Mouse (Mus musculus) hindbrain, postnatal 0 days (tissue): ENCODE measurements around the gene Zfand2b. TPM values are rescaled to one million over a fixed set of nuclear protein-coding genes. Genes with fewer than 3 reads are reported as not detected.

Experiments
- ATAC-seq: fragments of 200-750 bp; cut with Nextera tagmentation; 2 replicates; pipeline ENCODE4 v1.8.0; 2017; ENCODE audit warnings: mild to moderate bottlenecking, moderate TSS enrichment, moderate library complexity
- DNase-seq: peaks from one replicate; pipeline ENCODE4 v3.0.0-alpha.2; 2015; ENCODE audit warnings: low spot score
- H3K27ac ChIP-seq: fragments of 300-500 bp; sonication (generic); 2 replicates; pipeline ENCODE4 v1.5.1; 2014; ENCODE audit warnings: mild to moderate bottlenecking
- H3K27me3 ChIP-seq: fragments of 300-500 bp; sonication (generic); 2 replicates; pipeline ENCODE4 v1.6.1; 2014; ENCODE audit warnings: low read length, mixed read lengths; ENCODE audit not compliant: insufficient read depth
- H3K36me3 ChIP-seq: fragments of 300-500 bp; sonication (generic); 2 replicates; pipeline ENCODE4 v1.6.1; 2014; ENCODE audit warnings: low read length, mixed read lengths; ENCODE audit not compliant: insufficient read depth
- H3K4me1 ChIP-seq: fragments of 300-500 bp; sonication (generic); 2 replicates; pipeline ENCODE4 v1.6.1; 2014; ENCODE audit warnings: antibody characterized with exemption, low read length, mixed read lengths; ENCODE audit not compliant: insufficient read depth
- H3K4me2 ChIP-seq: fragments of 300-500 bp; sonication (generic); 2 replicates; pipeline ENCODE4 v1.6.1; 2014; ENCODE audit warnings: low read depth, mild to moderate bottlenecking, low read length, moderate library complexity, mixed read lengths
- H3K4me3 ChIP-seq: fragments of 300-500 bp; sonication (generic); 2 replicates; pipeline ENCODE4 v1.5.1; 2014; ENCODE audit warnings: low read length
- H3K9ac ChIP-seq: fragments of 300-500 bp; sonication (generic); replicated peaks from 2 replicates; pipeline ENCODE4 v1.6.1; 2014; ENCODE audit warnings: mild to moderate bottlenecking, low read length, moderate library complexity, mixed read lengths
- H3K9me3 ChIP-seq: fragments of 300-500 bp; sonication (generic); 2 replicates; pipeline ENCODE4 v1.6.1; 2016; ENCODE audit warnings: low read length, mixed read lengths
- CTCF ChIP-seq: IDR thresholded peaks from 2 replicates; pipeline ENCODE4 v1.5.1; 2016; ENCODE audit warnings: antibody characterized with exemption, control low read depth, low read depth
- WGBS: fragments of 180-500 bp; shearing (Covaris S2); extraction: QIAGEN DNeasy Blood & Tissue Kit; methylation state at CpG from one replicate; pipeline ENCODE4 v1.1.7; 2014; 5-methylcytosine and 5-hydroxymethylcytosine counted together
- polyA plus RNA-seq: library from polyadenylated mRNA; unstranded; fragments of >200 nt; fragmentation: Nextera tagmentation; extraction: Ambion mirVana; gene quantifications from 2 replicates; pipeline ENCODE4 v1.2.1, GENCODE M21; 2015
- total RNA-seq: library from RNA; depleted of rRNA; stranded (reverse); fragments of >200 nt; gene quantifications from 2 replicates; pipeline ENCODE4 v1.2.3, GENCODE M21; 2014

The Zfand2b gene
- total and polyA plus RNA-seq, 2 experiments from 2014 or later: 45.0 to 49.5 TPM

DNA sequence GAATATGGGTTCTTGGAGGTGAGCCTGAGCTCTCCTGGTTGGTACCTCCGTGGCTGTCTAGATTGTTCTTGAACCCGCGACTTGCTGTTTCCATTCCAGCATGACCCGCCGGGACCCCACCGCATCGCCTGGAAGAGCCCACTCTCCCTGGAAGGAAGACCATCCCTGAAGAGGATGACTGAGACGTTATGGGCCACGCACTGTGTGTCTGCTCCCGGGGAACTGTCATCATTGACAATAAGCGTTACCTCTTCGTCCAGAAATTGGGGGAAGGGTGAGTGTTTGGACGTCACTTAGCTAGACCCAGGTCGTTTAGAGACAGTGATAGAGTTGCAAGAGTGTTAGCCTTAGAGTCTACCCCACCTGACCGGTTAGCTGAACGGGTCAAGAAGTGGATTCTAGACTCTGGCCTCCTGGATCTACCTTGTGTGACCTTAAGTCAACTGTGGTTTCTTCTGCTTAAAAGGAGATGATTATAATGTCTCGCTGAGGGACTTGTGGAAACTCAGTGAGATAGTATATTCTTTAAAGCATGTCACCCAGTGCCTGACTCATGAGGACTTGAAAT is 42.8 kb downstream of the Zfand2b start:
- H3K4me1 ChIP-seq: peaks cover 20% of the 10 kb centered on the region
- no peak for ATAC-seq
- H3K27ac ChIP-seq: peak overlapping the region; percentile 65; the same call in 1 of the 2 replicates

DNA sequence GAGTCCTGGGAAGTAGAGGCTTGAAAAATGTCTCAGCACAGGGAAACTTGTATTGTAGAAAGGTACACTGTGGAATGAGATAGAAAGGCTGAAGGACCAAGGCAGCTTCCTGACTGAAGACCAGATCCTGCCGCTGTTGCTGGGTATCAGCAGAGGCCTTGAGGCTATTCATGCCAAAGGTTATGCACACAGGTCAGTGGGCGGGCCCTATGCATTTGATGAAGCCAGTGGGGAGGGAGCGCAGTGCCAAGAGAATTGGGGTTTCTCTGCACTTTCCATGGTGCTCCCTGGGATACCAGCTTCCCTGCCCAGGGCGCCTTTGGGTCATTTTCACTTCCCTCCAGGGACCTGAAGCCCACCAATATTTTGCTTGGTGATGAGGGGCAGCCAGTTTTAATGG is 44.1 kb downstream of the Zfand2b start:
- Histone ChIP-seq H3K9ac (no peak overlapping the region), H3K9me3 (no peaks in the 10 kb centered on the region), H3K27me3 (no peaks in the 10 kb centered on the region), H3K4me3 (no peak overlapping the region), H3K27ac (no peak overlapping the region), H3K4me1 (peaks cover 20% of the 10 kb centered on the region), H3K36me3 (peaks cover 28% of the 10 kb centered on the region), H3K4me2 (no peak overlapping the region)
- ATAC-seq (no peak), DNase-seq (no peak)
- WGBS: 80% methylated on average over 4 of the region's 4 CpGs
- TF ChIP-seq CTCF: no peak

More for the DNA sequence above, 42.8 kb downstream of the Zfand2b start:
- no peak for TF ChIP-seq CTCF
- peaks cover 28% of the 10 kb centered on the region for H3K36me3 ChIP-seq
- H3K4me2 ChIP-seq: peak overlapping the region; percentile 88
- 13% methylated on average over 17 of the region's 17 CpGs for WGBS
- H3K9ac ChIP-seq: peak overlapping the region; percentile 83
- DNase-seq: no peak
- H3K27me3 ChIP-seq: no peaks in the 10 kb centered on the region
- H3K4me3 ChIP-seq: peak overlapping the region; percentile 90
- H3K9me3 ChIP-seq: no peaks in the 10 kb centered on the region

DNA sequence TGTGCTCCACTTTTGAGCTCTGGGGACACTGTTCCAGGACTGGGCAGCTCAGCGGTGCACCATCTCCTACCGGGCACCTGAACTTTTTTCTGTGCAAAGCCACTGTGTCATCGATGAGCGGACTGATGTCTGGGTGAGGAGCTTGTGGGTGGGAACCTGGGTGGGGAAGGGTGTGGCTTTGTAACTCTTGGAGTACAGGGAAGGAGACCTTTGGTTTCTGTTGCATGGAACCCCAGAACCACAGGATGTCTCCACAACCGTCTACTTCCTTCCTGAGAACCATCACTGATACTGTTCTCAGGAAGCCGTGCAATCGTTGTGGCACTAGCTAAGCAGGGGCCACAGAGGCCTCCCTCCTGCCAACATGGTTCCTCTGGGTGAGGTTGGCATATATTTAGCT is 44.6 kb downstream of the Zfand2b start:
- no peaks in the 10 kb centered on the region for H3K9me3 ChIP-seq
- no peak for TF ChIP-seq CTCF
- no peak overlapping the region for H3K4me2 ChIP-seq
- peaks cover 28% of the 10 kb centered on the region for H3K36me3 ChIP-seq
- no peak overlapping the region for H3K9ac ChIP-seq
- WGBS: 93% methylated on average over 7 of the region's 7 CpGs
- no peaks in the 10 kb centered on the region for H3K27me3 ChIP-seq
- H3K4me1 ChIP-seq: peaks cover 20% of the 10 kb centered on the region
- ATAC-seq: no peak
- DNase-seq: no peak
- H3K4me3 ChIP-seq: no peak overlapping the region
- no peak overlapping the region for H3K27ac ChIP-seq

DNA sequence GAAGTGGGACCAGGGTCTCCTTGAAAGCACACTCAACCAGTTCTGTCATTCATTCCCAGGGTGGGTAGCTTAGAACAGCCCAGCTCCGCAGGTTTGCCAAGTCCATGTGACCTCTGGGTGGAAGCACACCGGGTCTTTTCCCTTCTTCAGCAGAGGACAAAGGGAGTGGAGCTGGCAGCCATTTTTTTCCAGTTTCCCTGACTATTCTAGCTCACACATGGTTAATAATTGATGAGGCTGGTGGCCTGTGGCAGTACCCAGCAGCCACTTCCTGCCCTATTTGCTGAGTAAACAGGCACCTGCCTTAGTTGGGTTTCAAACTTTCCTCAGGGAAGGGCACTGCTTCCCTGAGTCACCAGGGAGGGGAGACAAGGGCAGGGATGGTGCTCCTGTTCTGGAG is 46.0 kb downstream of the Zfand2b start:
- Histone ChIP-seq H3K27me3 (no peaks in the 10 kb centered on the region), H3K4me1 (peaks cover 12% of the 10 kb centered on the region), H3K9ac (no peak overlapping the region), H3K36me3 (peaks cover 28% of the 10 kb centered on the region), H3K9me3 (no peaks in the 10 kb centered on the region), H3K27ac (peak overlapping the region; percentile 48; the same call in 1 of the 2 replicates), H3K4me2 (no peak overlapping the region), H3K4me3 (no peak overlapping the region)
- no peak for ATAC-seq
- WGBS: 75% methylated on average over 2 of the region's 2 CpGs
- DNase-seq: peak; percentile 17
- no peak for TF ChIP-seq CTCF

DNA sequence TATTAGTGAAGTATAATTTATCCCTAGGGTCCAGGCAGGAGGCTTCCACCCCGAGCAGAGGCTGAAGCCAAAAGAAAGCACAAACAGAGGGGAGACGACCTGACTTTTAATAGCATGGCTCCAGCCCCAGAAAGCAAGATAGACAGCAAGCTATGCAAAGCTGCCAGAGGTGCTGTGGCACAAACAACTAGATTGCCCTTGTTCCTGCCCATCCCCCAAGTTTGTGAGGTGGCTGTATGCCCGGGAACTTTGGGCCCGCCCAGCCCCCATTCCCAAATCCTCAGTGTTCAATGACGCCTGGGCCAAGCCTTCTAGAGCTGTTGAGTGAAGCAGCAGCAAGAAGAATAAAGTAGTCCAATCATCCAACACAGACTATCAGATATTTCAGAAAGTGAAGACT is 46.4 kb downstream of the Zfand2b start:
- 60% methylated on average over 5 of the region's 5 CpGs for whole genome bisulfite sequencing
- peaks cover 28% of the 10 kb centered on the region for H3K36me3 ChIP-seq
- no peaks in the 10 kb centered on the region for H3K27me3 ChIP-seq
- no peak overlapping the region for H3K4me2 ChIP-seq
- no peak overlapping the region for H3K9ac ChIP-seq
- TF ChIP-seq CTCF: no peak
- ATAC-seq (peak; percentile 8; the same call in 1 of the 2 replicates), DNase-seq (peak; percentile 60)
- H3K27ac ChIP-seq: peak overlapping the region; percentile 48; the same call in 1 of the 2 replicates
- H3K9me3 ChIP-seq: no peaks in the 10 kb centered on the region
- H3K4me3 ChIP-seq: no peak overlapping the region
- peaks cover 17% of the 10 kb centered on the region for H3K4me1 ChIP-seq

DNA sequence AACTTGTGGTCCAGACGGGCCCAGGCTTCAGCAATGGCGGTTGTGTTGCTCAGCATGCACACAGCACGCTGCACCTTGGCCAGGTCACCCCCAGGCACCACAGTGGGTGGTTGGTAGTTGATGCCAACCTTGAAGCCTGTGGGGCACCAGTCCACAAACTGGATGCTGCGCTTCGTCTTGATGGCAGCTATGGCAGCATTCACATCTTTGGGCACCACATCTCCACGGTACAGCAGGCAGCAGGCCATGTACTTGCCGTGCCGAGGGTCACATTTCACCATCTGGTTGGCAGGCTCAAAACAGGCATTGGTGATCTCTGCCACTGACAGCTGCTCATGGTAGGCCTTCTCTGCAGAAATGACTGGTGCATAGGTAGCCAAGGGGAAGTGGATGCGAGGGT is 47.3 kb downstream of the Zfand2b start:
- Histone ChIP-seq H3K4me1 (peaks cover 14% of the 10 kb centered on the region), H3K27me3 (peaks cover 4% of the 10 kb centered on the region; the same call in 1 of the 2 replicates)

More for the DNA sequence above, 47.3 kb downstream of the Zfand2b start:
- no peak overlapping the region for H3K9ac ChIP-seq
- H3K4me2 ChIP-seq: no peak overlapping the region
- no peak for TF ChIP-seq CTCF
- no peak for DNase-seq
- WGBS: 82% methylated on average over 9 of the region's 9 CpGs
- H3K36me3 ChIP-seq: peaks cover 28% of the 10 kb centered on the region
- no peak overlapping the region for H3K4me3 ChIP-seq
- ATAC-seq: no peak
- H3K9me3 ChIP-seq: no peaks in the 10 kb centered on the region
- no peak overlapping the region for H3K27ac ChIP-seq
